Mouse (Mus musculus) layer of hippocampus, adult 9-11 months (tissue): ENCODE measurements around the gene Gatad1.
"Not testable (repeated sequence)": the region's sequence is repeated elsewhere in the genome, so short reads cannot be mapped to it uniquely, and the experiment has no call there.

Source experiments
- DNase-seq: peaks from one replicate; pipeline ENCODE4 v3.0.0; 2022

Gene Gatad1

GRCm38 (mm10) chr5:3633315-3633714 is 23.7 kb downstream of the Gatad1 start:
- DNase-seq = no peak

- no peak for DNase-seq
These were observed 24.7 kb downstream of the Gatad1 start for GRCm38 (mm10) chr5:3632285-3632684.

GRCm38 (mm10) chr5:3631512-3632271 is 25.3 kb downstream of the Gatad1 start:
- DNase-seq = no peak

DNA sequence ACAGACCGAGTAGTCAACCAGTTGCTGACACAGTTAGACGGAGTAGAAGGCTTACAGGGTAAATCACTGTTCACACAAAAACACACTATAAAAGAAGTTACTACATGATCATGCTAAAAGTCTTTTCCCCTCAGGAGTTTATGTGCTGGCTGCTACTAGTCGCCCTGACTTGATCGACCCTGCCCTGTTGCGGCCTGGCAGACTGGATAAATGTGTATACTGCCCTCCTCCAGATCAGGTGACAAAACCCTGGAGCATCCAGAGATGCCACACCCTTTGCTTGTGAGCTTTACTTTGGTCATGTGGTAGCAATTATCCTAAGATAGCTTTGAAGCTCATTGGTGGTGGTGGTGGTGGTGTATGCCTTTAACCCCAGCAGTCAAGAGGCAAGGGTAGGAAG is 26.9 kb downstream of the Gatad1 start:
- DNase-seq = no peak

DNA sequence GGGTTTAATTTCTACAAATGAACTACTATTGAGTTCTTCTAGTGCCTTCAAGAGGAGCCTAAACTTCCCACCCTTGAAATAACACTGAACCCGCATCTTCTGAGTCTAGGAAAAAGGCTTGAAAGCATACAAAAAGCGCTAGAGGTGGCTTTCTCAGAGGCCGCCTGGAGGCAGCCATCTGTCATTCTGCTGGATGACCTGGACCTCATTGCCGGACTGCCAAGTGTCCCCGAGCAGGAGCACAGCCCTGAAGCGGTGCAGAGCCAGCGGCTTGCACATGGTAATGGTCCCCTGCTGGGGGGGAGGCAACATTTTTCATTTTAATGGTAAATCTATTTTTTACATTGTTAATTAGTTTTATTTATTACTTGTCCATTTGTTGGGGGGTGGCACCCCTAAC is 36.5 kb downstream of the Gatad1 start:
- no peak for DNase-seq

- DNase-seq = not testable (repeated sequence)
These were observed 45.1 kb downstream of the Gatad1 start for GRCm38 (mm10) chr5:3611835-3612234.

DNA sequence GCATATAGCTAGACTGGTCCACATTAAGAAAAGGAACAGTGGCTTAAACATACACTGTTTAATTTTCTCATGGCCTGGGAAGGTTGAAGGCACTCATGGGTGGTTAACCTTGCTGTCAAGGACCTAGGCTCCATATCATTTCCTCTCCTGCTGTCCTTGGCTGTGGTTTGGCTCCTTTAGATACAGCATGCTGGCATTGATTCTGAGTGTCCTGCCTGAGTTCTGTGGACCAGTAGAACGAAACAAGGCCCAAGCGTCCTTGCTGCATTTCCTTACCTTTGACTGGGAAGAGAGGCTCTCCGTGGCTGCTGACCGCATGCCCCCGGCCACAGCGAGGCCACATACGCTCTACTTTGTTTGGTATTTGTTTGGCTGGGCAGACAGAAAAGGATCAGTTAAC is 47.7 kb downstream of the Gatad1 start:
- no peak for DNase-seq

DNA sequence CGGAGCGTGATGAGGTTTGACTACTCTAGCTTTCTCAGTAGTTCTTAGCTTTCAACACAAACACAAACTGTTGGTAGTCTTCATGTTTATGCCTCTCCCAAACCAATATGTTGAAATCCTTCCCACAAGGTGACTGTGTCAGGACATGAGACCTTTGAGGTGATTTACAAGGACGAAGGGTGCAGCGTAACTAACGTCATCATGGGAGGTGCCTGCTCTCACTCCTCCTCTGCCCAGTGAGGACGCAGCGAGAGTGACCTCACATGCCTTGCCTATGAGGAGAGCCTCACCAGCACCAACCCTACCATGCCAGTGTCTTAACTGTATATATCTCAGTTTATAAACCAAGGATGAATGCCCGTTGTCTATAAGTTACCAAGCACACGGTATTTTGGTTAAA is 49.9 kb downstream of the Gatad1 start:
- DNase-seq = no peak

GRCm38 (mm10) chr5:3600790-3601189 is 56.2 kb downstream of the Gatad1 start:
- no peak for DNase-seq

GRCm38 (mm10) chr5:3600298-3600697 is 56.7 kb downstream of the Gatad1 start:
- DNase-seq = no peak

DNA sequence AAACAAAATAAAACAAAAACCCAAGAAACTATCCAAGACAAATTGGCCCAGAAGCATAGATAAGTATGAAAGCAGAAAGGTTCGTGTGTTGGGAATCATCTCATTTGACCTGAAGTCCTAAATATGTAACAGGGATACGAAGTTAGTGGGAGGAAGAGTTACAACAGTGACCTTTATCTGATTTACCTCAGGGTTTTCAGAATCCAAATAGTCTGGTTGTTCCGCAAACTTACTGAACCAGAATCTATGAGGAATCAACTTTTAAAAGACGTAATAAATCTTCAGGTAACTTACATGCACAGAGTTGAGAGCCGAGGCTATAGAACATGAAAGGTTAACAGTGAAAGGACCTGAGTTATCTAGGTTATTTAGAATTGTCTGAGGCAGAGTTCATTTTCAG is 58.2 kb downstream of the Gatad1 start:
- DNase-seq = no peak

GRCm38 (mm10) chr5:3597171-3597570 is 59.8 kb downstream of the Gatad1 start:
- no peak for DNase-seq

- peak; percentile 87 for DNase-seq
These were observed 60.6 kb downstream of the Gatad1 start, which contains the start of gene Rbm48 for GRCm38 (mm10) chr5:3596399-3596766. Gene Rbm48 (minus strand): TSS chr5:3596585.

- peak; percentile 96 for DNase-seq
These were observed 61.1 kb downstream of the Gatad1 start, which contains the start of gene Pex1 for GRCm38 (mm10) chr5:3595693-3596398. Gene Pex1 (plus strand): TSS chr5:3596066.
